Mouse (Mus musculus): ENCODE measurements around the gene Lcn11.

Gene Lcn11

DNA sequence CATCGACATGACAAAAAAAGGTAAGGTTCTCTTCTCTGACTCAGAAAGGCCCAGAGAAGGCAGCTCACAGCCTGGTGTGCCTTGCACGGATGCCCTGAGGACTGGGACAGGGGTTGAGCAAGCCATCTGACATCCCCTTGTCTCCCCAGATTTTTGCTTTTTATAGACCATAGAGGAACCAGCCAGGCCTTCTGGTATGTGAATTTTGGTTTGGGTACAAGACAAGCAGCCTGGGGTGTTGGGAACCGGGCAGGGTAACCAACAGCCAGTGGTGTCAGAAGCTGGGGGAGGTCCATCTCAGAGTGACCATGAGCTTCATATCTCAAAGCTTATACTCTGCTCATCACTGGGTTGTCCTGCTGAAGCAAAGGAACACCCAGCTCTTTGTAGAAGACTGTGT is 47.9 kb downstream of the Lcn11 start:
- no peak for DNase-seq (ENCODE audit: low spot score in 2 of 2)

DNA sequence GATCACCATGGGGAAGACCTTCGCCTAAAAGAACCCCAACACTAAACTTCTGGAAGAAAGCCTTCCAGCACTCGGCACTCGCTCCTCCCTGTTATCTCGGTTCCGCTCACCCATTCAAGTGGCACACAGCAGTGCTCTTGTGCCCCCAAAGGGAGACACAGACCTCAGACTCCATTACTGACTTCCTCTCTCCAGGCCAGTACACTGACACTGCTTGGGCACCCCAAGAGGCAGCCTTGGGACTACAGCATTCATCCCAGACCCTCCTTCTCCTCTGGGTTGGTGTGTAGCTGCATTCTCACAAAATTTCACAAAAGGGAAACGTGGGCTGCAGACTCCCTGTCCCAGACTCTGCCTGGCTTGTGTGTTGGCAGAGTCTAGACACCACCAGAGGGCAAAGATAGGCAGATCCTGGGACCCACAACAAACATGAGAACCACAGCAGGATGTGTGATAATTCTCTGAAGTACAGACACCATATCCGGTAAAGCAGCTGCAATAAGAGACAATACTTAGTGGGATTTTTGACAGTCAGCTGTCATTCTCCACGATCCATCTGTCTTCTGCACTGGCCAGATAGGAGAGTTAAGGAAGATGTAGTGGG is 51.6 kb downstream of the Lcn11 start:
- DNase-seq (ENCODE audit: low spot score in 2 of 2): no peak

Data from heart, adult 9 months (tissue).